Mouse (Mus musculus): ENCODE results near the gene Nyap2.
"Not testable (repeated sequence)": the region's sequence is repeated elsewhere in the genome, so short reads cannot be mapped to it uniquely, and the experiment has no call there.

Gene Nyap2

GRCm38 (mm10) chr1:81179725-81180124 is 103.0 kb downstream of the Nyap2 start:
- DNase-seq (ENCODE audit: low spot score in 2 of 2), result peak; percentile 35 to 43

DNA sequence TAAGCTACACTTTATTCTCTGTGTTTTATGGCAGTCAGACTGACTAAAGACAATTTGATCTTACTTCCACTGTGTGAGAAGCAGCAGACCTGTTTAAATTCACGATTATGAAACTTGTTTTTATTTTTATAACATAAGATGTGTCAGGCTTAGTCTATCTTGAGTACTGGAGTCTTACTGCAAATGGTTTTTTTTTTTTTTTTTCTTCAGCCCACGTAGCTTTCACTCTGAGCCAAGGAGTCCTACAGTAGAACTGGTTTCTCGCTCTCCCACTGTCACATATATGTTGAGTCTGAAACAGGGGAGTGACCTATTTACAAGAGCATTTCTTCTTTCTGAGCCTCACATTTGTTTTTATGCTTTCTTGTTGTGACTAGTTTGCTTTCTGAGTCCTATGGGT is 103.9 kb downstream of the Nyap2 start:
- DNase-seq (ENCODE audit: low spot score in 2 of 2), result no peak

DNA sequence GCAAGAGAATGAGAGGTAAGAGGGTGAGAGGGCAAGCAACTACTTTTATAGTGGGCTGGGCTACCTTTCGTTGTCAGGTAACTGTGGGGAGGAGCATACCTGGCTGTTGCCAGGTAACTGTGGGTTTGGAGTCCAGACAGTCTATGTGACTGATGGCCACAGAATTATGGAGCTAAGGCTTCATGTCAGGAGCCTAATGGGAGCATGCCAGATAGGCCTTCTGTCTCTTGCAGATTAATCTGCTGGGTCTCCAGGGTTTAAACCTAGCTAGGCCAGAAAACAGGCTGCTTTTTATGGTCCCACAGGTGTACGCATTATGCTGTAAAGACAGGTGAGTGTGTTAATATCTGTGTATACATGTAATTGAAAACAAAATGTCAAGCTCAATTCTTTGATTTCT is 132.8 kb downstream of the Nyap2 start:
- no peak for DNase-seq (ENCODE audit: low spot score in 2 of 2)

DNA sequence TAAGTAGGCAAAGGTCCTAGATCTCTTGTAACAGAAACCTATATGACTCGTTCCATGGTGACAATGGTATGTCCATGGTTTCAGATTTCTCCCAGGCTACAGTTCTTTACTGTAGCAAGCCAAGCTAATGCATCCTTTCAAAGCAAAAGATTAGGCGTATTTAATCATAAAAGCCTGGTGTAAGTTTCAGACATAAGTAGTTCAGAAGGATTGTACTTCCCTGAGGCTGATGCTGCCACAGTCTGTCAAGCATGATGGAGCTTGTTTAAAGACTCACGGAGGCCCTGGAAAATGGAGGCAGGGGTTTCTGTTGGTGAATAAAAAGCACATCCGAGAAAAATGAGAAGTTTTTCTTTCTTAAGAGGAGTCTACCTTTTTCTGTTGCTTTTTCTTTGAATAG is 134.7 kb downstream of the Nyap2 start:
- DNase-seq (ENCODE audit: low spot score in 2 of 2), result no peak

- no peak for DNase-seq (ENCODE audit: low spot score in 2 of 2)
These were observed 143.0 kb downstream of the Nyap2 start for GRCm38 (mm10) chr1:81219790-81220189.

DNA sequence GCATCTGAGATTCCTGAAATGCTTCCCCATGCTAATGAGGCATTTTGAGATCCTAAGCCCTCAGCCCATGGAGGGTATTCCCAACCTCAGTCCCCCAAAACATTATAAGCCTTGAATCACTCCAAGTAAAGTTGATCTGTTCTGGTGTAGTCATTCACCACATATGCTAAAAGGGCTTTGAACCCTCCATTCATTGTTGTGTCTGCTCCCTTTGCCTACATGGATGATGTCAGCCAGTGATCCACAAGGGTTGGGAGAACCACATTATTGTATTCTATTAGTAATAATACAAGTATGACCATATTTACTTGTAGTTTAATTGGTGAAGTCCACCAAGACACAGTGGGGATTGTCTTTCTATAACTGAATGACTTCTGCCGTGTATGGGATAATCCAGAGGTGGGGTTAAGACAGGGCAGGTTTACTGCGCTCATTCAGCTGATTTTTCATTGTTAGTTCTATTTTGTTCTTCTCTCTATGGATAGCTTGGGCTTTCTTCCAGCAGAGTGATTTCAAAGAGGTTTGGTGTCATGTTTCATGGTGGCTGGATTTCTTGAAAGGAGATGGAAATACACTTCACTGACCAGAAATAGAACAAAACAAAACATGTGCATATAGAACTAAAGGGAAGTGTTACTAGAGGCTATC is 155.1 kb downstream of the Nyap2 start:
- DNase-seq (ENCODE audit: low spot score in 2 of 2), result no peak

DNA sequence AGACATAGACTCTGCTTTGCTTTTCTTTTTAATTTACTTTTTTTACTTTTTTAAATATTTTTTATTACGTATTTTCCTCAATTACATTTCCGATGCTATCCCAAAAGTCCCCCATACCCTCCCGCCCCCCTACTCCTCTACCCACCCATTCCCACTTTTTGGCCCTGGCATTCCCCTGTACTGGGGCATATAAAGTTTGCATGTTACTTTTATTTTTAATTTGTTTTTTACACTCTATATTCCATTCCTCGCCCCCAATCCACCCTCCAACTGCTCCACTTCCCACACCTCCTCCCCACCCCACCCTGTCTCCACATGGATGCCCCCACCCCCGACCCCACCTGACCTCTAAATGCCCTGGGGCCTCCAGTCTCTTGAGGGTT is 155.6 kb downstream of the Nyap2 start:
- not testable (repeated sequence) for DNase-seq (ENCODE audit: low spot score in 2 of 2)

- DNase-seq (ENCODE audit: low spot score in 2 of 2), result no peak
These were observed 171.9 kb downstream of the Nyap2 start for GRCm38 (mm10) chr1:81248447-81249205.

- DNase-seq (ENCODE audit: low spot score in 2 of 2), result no peak
These were observed 173.3 kb downstream of the Nyap2 start for GRCm38 (mm10) chr1:81250068-81250467.

DNA sequence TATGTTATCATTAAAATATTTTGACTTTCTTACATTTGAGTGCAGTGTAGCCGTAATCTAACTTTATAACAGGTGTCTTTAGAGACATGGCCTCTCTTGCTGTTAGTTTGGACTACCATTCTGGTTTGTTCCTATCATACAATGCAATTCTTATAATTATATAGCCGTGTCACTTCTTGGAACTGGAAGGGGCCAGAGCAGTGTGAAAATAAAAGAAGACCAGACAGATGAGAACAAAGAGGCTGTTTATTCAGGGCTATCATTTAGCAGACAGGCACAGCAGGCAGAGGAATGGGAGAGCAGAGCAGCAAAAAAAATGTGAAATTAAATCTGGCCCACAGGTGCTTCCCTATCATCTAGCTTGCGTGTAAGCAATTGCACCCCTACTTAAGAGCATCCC is 189.7 kb downstream of the Nyap2 start:
- no peak for DNase-seq (ENCODE audit: low spot score in 2 of 2)

DNA sequence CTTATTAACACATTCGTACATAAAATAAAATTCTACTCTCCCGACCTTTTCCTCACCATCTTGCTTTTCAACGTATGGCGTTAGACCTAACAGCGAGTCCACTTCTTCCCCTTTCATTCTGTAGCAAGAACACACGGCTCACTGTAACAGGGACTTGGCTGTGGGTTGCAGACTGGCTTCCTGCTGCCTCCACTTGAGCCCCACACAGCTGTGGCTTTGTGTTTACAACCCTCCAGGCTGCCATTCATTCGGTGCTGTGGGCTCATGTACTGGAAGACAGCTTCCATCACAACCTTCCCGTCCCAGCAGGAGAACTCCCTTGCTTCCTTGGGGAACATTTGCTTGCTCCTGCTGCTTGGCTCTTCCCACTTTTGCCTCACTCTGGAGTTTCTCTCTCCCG is 204.2 kb downstream of the Nyap2 start:
- peak; percentile 39 to 40 for DNase-seq (ENCODE audit: low spot score in 2 of 2)

DNA sequence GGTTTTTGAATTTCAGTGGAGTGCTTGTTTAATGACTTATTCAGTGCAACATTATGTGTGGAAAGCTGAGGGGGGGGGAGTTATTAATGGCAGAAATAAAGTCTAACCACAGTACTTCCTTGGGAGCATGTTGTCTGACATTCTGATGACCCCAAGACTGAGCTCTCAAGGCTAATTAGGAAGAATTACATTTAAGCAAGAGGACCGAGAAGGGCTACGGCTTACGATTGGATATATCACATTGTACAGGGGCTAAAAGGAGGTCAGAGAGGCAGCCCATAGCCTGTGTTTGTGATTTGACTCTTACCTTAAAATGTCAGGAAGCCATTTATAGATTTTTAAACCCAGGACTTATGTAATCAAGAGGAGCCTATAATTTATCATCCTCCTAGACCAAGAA is 208.9 kb downstream of the Nyap2 start:
- no peak for DNase-seq (ENCODE audit: low spot score in 2 of 2)

GRCm38 (mm10) chr1:81287088-81287487 is 210.3 kb downstream of the Nyap2 start:
- DNase-seq (ENCODE audit: low spot score in 2 of 2), result peak in 1 of 2 experiments; percentile 27

- DNase-seq (ENCODE audit: low spot score in 2 of 2), result peak in 1 of 2 experiments; percentile 49
These were observed 224.0 kb downstream of the Nyap2 start for GRCm38 (mm10) chr1:81300735-81301134.

DNA sequence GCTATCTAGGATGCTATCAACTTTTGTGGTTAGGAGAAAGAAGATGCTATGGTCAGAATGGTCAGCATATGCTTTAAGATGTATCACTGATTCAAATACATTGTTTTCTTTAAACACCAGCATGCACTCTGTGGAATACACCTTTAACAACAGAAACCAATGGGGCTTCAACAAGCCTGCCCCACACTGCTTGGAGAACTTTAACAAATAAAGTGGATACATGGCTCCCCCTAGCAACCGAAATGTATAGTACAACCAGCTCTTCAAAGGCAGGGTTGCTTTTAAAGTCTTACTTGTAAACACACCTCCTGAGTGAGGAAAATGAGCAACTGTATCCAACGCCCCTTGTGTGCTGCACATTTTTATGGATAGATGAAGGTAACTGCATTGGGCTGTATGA is 224.9 kb downstream of the Nyap2 start:
- peak; percentile 46 to 63 for DNase-seq (ENCODE audit: low spot score in 2 of 2)

GRCm38 (mm10) chr1:81303389-81303788 is 226.6 kb downstream of the Nyap2 start:
- DNase-seq (ENCODE audit: low spot score in 2 of 2), result no peak

- no peak for DNase-seq (ENCODE audit: low spot score in 2 of 2)
These were observed 230.7 kb downstream of the Nyap2 start for GRCm38 (mm10) chr1:81307407-81307806.

DNA sequence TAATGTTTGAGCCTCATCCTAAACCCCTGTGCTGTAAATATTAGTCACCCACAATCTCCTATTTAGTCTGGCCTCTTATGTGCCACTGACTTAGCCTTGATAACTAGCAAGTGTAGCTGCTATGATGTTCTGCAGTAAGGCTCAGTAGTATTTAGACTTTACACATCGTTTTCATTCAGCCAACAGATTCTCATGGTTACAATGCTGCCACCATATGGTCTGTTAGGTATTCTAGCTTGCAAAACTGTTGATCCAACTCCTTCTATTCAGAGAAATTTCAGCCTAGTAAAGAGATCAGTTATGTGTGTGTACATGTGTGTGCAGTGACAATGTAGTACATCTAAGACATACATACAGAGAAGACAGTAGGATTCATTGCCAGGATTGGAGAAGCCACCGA is 231.2 kb downstream of the Nyap2 start:
- no peak for DNase-seq (ENCODE audit: low spot score in 2 of 2)

DNA sequence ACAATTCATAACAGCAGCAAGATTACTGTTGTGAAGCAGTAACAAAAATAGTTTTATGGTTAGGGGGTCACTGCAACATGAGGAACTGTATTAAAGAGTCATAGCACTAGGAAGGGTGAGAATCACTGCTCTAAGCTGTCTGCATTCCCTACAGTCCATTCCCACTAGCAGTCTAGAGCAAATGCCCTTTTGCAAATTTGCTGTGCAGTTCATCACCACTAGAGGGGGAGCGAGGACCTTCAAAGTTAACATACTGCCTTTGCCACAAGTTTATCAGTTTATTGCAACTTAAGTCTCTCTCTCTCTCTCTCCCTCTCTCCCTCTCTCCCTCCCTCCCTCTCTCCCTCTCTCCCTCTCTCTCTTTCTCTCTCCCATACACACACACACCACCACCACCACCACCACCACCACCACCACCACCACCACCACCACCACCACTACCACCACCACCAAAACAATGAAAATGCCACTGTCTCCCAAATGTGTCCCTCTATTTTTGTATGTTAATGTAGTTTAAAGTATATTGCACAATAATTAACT is 233.4 kb downstream of the Nyap2 start:
- DNase-seq (ENCODE audit: low spot score in 2 of 2), result peak; percentile 69 to 82

- DNase-seq (ENCODE audit: low spot score in 2 of 2), result peak; percentile 81 to 88
These were observed 239.7 kb downstream of the Nyap2 start for GRCm38 (mm10) chr1:81316403-81316994.

- DNase-seq (ENCODE audit: low spot score in 2 of 2), result peak in 1 of 2 experiments; percentile 26
These were observed 240.3 kb downstream of the Nyap2 start for GRCm38 (mm10) chr1:81316995-81317413.

DNA sequence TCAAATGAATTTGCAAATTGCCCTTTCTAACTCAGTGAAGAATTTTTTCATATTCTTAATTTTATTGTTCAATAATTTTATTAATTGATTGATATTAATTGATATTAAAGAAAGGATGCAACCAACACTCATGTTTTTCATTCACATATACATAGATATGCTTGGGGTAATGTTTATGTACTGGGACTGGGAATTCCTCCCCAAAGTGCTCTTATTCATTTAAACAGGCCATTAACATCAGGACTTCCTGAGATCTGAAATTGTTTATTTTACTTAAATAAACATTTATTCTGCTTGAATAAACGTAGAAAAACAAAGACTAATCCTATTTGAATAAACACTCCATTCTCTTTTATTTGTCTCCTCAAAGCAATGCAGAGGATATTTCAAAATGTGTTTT is 311.0 kb downstream of the Nyap2 start:
- DNase-seq (ENCODE audit: low spot score in 2 of 2), result no peak
